Mouse (Mus musculus): ENCODE data around the gene Tmem35b. TPM values are rescaled to one million over a fixed set of nuclear protein-coding genes. Genes with fewer than 3 reads are reported as not detected.

The Tmem35b gene
- polyA plus RNA-seq, 1 experiment: 15.6 TPM

- Histone ChIP-seq H3K27me3 (ENCODE audit: control insufficient read depth, insufficient read depth, low read length) (peaks cover 25% of the 10 kb centered on the region), H3K27ac (ENCODE audit: insufficient read depth, low read depth, low read length) (no peak overlapping the region), H3K36me3 (ENCODE audit: control insufficient read depth, insufficient read depth, low read length) (no peaks in the 10 kb centered on the region), H3K4me3 (ENCODE audit: low read depth, low read length) (no peak overlapping the region), H3K4me1 (ENCODE audit: control insufficient read depth, insufficient read depth, insufficient read length, low read length) (peaks cover 11% of the 10 kb centered on the region)
- 71% methylated on average over 5 of the region's 5 CpGs for WGBS
- no peak for TF ChIP-seq POLR2A (IDR thresholded peaks at IDR 0.05; ENCODE audit: low read depth, low read length)
- TF ChIP-seq CTCF (IDR thresholded peaks at IDR 0.05; ENCODE audit: extremely low read depth, insufficient read length, insufficient replicate concordance, low read depth, low read length): no peak
Observed at GRCm38 (mm10) chr4:127167096-127167495, 43.6 kb downstream of the Tmem35b start.

- peaks cover 11% of the 10 kb centered on the region for H3K4me1 ChIP-seq (ENCODE audit: control insufficient read depth, insufficient read depth, insufficient read length, low read length)
- no peak overlapping the region for H3K27ac ChIP-seq (ENCODE audit: insufficient read depth, low read depth, low read length)
- H3K4me3 ChIP-seq (ENCODE audit: low read depth, low read length): no peak overlapping the region
- peaks cover 25% of the 10 kb centered on the region for H3K27me3 ChIP-seq (ENCODE audit: control insufficient read depth, insufficient read depth, low read length)
- WGBS: 23% methylated on average over 8 of the region's 8 CpGs
- TF ChIP-seq POLR2A (IDR thresholded peaks at IDR 0.05; ENCODE audit: low read depth, low read length): no peak
- H3K36me3 ChIP-seq (ENCODE audit: control insufficient read depth, insufficient read depth, low read length): no peaks in the 10 kb centered on the region
Observed at GRCm38 (mm10) chr4:127167731-127168130, 44.2 kb downstream of the Tmem35b start.

GRCm38 (mm10) chr4:127168211-127168913 lies 44.9 kb downstream of the Tmem35b start:
- under 1% methylated on average over 39 of the region's 39 CpGs for WGBS
- peak overlapping the region; percentile 61 for H3K4me3 ChIP-seq (ENCODE audit: low read depth, low read length)
- peaks cover 26% of the 10 kb centered on the region for H3K27me3 ChIP-seq (ENCODE audit: control insufficient read depth, insufficient read depth, low read length)
- peaks cover 11% of the 10 kb centered on the region for H3K4me1 ChIP-seq (ENCODE audit: control insufficient read depth, insufficient read depth, insufficient read length, low read length)
- no peaks in the 10 kb centered on the region for H3K36me3 ChIP-seq (ENCODE audit: control insufficient read depth, insufficient read depth, low read length)
- H3K27ac ChIP-seq (ENCODE audit: insufficient read depth, low read depth, low read length): no peak overlapping the region
- TF ChIP-seq CTCF (IDR thresholded peaks at IDR 0.05; ENCODE audit: extremely low read depth, insufficient read length, insufficient replicate concordance, low read depth, low read length) (no peak), POLR2A (IDR thresholded peaks at IDR 0.05; ENCODE audit: low read depth, low read length) (no peak)

GRCm38 (mm10) chr4:127168914-127169345 lies 45.4 kb downstream of the Tmem35b start, which contains the start of gene Dlgap3:
Gene Dlgap3, plus strand, starts transcription at chr4:127169204.
- H3K4me1 ChIP-seq (ENCODE audit: control insufficient read depth, insufficient read depth, insufficient read length, low read length): peaks cover 11% of the 10 kb centered on the region
- H3K27me3 ChIP-seq (ENCODE audit: control insufficient read depth, insufficient read depth, low read length): peaks cover 29% of the 10 kb centered on the region
- TF ChIP-seq CTCF (IDR thresholded peaks at IDR 0.05; ENCODE audit: extremely low read depth, insufficient read length, insufficient replicate concordance, low read depth, low read length) (no peak), POLR2A (IDR thresholded peaks at IDR 0.05; ENCODE audit: low read depth, low read length) (no peak)
- no peak within 1 kb of the TSS for H3K27ac ChIP-seq (ENCODE audit: insufficient read depth, low read depth, low read length)
- no peaks in the 10 kb centered on the region for H3K36me3 ChIP-seq (ENCODE audit: control insufficient read depth, insufficient read depth, low read length)
- peak within 1 kb of the TSS; percentile 61 for H3K4me3 ChIP-seq (ENCODE audit: low read depth, low read length)
- 2% methylated on average over 54 of the region's 67 CpGs for WGBS

GRCm38 (mm10) chr4:127169346-127170221 lies 46.1 kb downstream of the Tmem35b start:
- H3K4me3 ChIP-seq (ENCODE audit: low read depth, low read length): peak overlapping the region; percentile 61
- H3K4me1 ChIP-seq (ENCODE audit: control insufficient read depth, insufficient read depth, insufficient read length, low read length): peaks cover 11% of the 10 kb centered on the region
- H3K27me3 ChIP-seq (ENCODE audit: control insufficient read depth, insufficient read depth, low read length): peaks cover 29% of the 10 kb centered on the region
- no peak for TF ChIP-seq POLR2A (IDR thresholded peaks at IDR 0.05; ENCODE audit: low read depth, low read length)
- no peak for TF ChIP-seq CTCF (IDR thresholded peaks at IDR 0.05; ENCODE audit: extremely low read depth, insufficient read length, insufficient replicate concordance, low read depth, low read length)
- 3% methylated on average over 49 of the region's 51 CpGs for WGBS
- no peak overlapping the region for H3K27ac ChIP-seq (ENCODE audit: insufficient read depth, low read depth, low read length)
- no peaks in the 10 kb centered on the region for H3K36me3 ChIP-seq (ENCODE audit: control insufficient read depth, insufficient read depth, low read length)

GRCm38 (mm10) chr4:127170866-127171265 lies 47.4 kb downstream of the Tmem35b start:
- WGBS: 57% methylated on average over 5 of the region's 5 CpGs

GRCm38 (mm10) chr4:127171341-127171905 lies 47.9 kb downstream of the Tmem35b start:
- H3K27ac ChIP-seq (ENCODE audit: insufficient read depth, low read depth, low read length): no peak overlapping the region
- no peak for TF ChIP-seq CTCF (IDR thresholded peaks at IDR 0.05; ENCODE audit: extremely low read depth, insufficient read length, insufficient replicate concordance, low read depth, low read length)
- no peak for TF ChIP-seq POLR2A (IDR thresholded peaks at IDR 0.05; ENCODE audit: low read depth, low read length)
- H3K4me3 ChIP-seq (ENCODE audit: low read depth, low read length): no peak overlapping the region
- H3K4me1 ChIP-seq (ENCODE audit: control insufficient read depth, insufficient read depth, insufficient read length, low read length): peaks cover 11% of the 10 kb centered on the region
- H3K27me3 ChIP-seq (ENCODE audit: control insufficient read depth, insufficient read depth, low read length): peaks cover 29% of the 10 kb centered on the region
- WGBS: 54% methylated on average over 4 of the region's 4 CpGs
- H3K36me3 ChIP-seq (ENCODE audit: control insufficient read depth, insufficient read depth, low read length): no peaks in the 10 kb centered on the region

More at GRCm38 (mm10) chr4:127170866-127171265, 47.4 kb downstream of the Tmem35b start:
- Histone ChIP-seq H3K4me3 (ENCODE audit: low read depth, low read length) (no peak overlapping the region), H3K27ac (ENCODE audit: insufficient read depth, low read depth, low read length) (no peak overlapping the region), H3K36me3 (ENCODE audit: control insufficient read depth, insufficient read depth, low read length) (no peaks in the 10 kb centered on the region), H3K4me1 (ENCODE audit: control insufficient read depth, insufficient read depth, insufficient read length, low read length) (peaks cover 11% of the 10 kb centered on the region), H3K27me3 (ENCODE audit: control insufficient read depth, insufficient read depth, low read length) (peaks cover 29% of the 10 kb centered on the region)
- TF ChIP-seq CTCF (IDR thresholded peaks at IDR 0.05; ENCODE audit: extremely low read depth, insufficient read length, insufficient replicate concordance, low read depth, low read length): no peak

Data from small intestine, adult 2 months (tissue).